Mouse (Mus musculus) kidney, postnatal 4 days (tissue): ENCODE results near the gene Cbx8.

Source experiments
- DNase-seq, 2 experiments: peaks; one replicate each; pipeline ENCODE4 v3.0.0; 2021; ENCODE audit warnings: mixed read lengths in 2 of 2

Gene Cbx8

DNA sequence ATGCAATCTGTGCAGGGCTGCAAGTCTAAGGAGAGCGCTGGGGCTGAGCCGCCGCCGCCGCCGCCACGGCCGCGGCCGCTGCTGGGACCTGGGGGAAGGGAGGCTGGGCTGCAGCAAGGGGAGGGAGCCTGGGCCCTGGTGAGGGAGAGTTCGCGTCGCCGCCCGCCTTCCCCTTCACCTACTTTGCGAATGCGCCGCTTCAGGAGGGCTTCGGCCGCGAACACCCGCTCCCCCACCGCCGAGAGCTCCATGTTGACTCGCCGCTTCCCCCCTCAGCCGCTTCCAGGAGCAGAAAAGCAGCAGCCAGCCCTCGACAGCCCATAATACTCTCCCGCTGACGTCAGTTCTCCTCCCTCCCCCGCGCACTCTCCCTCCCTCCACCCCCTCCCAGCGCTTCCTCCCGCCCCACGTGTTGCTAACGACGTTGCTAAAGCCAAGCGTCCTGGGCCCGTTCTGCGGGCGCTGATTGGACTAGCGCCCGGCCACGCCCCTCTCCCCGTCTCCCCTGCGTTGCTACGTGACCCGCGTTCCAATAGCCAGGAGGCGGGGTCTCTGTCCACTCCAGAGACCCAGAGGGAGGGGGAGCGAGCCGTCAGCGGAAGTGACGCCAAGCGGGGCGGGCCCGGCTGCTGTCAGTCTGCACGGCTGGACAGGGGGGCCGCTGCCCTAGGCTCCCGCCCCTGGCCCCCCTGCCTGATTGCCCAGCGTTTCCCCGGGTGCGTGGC lies at the start of gene Cbx8:
Gene Cbx8, minus strand, starts transcription at position 370 of the 725 bp plus-strand sequence.
- peak; percentile 99 to 100 for DNase-seq

GRCm38 (mm10) chr11:119090076-119090960 lies 49.5 kb upstream of the Cbx8 start:
- peak; percentile 46 to 59 for DNase-seq

DNA sequence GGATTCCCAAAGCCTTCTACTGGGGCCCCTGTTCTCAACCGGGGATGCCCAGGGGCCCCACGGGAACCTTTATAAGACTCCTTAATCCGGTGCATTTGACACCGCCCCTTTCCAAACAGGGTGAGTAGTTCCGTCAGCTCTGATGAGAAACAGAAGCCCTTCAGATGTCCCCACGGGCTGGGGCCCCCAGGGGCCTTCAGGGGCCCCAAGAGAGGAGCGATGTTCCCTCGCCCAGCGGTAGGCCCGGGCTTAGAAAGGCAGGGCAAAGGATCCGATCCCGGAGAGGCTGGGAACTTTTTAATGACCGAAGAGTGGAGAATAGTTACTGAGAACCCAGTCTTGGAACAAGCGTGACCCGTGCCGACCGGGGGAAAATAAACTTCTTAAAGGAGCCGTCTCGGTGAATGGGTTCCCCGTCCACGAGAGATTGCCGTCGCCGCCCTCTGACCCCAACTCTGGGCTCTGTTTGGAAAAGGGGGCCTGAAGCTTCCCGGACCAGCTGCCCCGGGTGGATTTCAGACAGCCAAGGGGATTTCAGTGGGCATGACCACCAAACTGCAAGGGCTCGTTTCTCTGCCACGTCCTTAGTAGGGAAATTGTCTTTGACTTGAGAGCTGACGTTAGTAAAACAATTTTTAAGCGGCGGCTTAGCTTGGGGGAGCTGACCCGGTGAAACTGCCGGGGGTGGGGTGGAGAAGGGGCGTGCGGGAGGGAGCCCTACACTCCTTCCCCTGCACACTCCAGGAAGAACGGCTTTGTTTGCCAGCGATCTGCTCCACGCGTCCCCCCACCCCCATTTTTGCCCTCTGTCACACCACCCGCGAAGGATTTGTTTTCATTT lies 48.7 kb upstream of the Cbx8 start:
- peak; percentile 38 to 50 for DNase-seq

DNA sequence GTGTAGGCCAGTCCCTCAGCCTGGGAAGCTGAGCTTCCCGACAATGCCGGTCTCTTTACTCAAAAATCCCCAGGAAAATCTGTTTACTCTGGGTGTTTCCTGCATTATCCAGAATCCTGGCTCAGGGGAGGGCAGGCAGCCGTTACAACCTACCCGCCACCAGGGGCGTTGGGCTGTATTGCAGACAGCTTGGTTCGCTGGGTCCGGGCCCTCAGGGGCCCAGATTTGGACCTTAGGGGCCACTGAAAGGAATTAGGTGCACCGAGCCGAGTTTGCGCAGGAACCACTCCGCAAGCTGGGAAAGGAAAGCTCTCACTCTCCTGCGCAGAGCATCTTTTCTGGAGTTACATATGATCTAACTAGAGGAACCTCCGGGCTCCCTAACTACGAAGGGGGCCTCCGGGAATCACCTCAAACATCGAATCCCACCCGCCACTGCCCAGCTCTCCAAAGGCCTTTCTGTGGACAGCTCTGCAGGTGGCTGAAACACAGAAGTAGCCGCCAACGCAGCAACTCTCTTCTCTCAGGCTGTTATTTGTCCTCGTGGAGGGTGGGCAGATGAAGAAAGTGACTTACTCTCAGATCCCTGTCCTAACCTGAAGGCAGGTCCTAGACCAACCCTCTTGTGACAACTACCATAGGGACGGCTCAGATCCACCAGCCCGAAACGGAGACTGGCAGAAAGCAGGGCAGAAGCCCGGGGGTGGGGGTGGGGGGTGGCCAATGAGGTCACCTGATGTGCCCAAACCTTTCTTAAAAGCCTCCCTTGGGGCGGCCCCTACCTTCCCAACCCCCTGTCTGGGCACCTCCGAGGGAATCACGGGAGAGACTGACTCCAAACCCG lies 47.8 kb upstream of the Cbx8 start:
- peak; percentile 61 to 75 for DNase-seq

DNA sequence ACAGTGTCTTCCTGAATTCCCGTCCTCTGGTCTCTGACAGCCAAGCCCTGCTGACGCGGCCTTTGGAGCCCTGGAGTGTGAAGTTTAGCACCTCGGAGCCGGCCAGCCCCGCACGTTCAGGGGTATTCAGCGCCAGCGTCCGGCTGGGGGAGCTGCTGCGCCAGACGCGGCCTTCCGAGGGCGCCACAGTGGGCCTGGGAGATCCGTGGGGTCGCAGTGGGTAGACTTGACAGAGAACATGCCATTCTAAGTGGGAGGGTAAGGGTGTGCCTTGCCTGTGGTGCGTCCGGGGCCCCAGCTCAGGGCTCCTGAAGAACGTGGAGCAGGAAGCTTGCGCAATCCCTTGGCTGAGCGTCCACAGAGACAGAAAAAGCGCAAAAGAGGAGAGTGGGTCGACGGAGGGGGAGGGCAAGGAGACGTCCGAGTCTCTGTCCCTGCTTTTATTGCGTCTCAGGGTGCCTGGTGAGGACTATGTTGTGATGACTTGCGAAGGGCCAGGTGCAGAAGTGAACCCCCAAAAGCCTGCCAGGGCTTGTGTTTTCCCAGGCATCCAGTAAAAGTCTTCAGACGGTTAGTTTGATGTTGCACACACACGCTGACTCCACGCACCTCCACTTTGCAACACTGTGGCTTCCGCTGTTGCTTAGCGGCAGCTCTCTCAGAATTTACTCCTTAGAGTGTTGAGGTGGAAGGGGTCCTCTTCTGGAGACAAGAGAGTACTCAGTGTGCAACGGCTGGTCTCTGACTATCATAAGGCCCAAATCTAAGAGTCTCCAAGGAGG lies 46.7 kb upstream of the Cbx8 start:
- peak; percentile 48 to 62 for DNase-seq

GRCm38 (mm10) chr11:119086144-119086971 lies 45.6 kb upstream of the Cbx8 start, which contains the start of gene Cbx4:
TSS of gene Cbx4 (minus strand) at chr11:119086221.
- peak; percentile 94 to 97 for DNase-seq

DNA sequence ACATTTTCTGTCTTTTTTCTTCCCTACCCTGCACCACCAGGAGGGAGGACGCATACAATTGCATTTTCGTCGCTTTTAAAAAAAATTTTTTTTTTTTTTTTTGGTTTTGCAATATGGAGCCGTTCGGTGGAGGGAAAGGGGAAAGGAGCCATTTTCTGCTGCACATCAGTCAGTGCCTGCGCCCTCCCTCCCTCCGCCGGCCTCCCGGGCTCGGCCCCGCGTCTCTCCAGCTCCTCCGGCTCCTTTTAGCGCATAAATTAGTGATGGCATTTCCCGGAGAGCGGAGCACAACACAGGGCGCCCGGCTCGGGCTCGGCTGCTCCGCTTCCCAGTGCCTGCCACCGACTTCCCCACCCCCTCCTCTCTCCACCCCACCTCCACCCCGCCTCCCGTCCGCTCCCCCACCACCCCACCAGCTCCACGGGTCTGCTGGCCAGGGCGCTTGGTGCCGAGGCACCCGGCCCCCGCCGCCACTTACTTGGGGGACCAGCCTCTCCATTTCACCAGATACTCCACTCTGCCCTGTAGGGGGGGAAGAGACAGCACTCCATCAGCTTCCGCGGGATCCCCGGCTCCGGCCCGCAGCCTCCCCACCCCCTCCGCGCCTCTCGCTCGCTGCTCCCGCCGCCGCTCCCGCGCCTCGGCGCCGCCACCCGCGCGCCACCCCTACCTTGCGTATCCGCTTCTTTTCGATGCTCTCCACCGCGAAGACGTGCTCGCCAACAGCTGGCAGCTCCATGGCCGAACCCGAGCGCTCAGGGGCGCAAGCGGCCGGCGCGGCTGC lies 44.7 kb upstream of the Cbx8 start:
- peak; percentile 77 to 87 for DNase-seq

DNA sequence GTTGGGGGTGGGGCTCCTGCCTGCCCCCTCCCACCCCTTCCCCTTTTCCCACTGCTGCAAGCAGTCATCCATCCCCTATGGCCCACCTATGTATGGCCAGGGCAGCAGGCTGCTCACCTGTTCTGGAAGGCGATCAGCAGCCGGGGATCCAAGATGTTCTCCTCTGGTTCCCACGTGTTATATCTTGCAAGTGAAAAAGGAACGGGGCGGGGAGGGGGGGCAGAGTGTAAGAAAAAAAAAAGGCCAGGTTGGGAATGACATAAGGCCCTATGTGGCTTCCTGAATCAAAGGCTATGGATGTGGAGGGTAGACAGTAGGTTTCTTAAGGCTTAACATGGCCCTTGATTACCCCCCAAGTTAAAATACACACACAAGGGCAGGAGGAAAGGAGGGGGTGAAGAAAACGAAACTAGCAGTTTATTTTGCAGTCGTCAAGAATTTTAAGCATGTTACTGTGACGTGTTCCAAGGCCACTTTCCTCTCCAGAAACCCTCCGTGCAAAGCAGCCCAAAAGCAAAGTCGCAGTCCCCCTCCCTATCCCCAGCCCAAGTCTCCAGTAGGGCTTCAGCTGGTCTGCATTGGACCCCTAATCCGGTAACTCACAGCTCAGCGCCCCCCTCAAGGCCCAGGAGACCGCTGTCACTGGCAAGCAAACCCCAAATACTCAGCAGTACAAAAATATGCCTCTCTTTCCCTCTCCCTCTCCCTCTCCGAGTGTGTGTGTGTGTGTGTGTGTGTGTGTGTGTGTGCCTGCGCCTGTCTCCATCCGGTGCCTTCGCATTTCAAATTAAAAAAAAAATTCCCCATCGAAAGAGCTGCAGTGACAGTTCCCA lies 43.9 kb upstream of the Cbx8 start:
- DNase-seq = peak; percentile 64 to 73

GRCm38 (mm10) chr11:119083724-119084445 lies 43.1 kb upstream of the Cbx8 start:
- DNase-seq = peak; percentile 62 to 74

DNA sequence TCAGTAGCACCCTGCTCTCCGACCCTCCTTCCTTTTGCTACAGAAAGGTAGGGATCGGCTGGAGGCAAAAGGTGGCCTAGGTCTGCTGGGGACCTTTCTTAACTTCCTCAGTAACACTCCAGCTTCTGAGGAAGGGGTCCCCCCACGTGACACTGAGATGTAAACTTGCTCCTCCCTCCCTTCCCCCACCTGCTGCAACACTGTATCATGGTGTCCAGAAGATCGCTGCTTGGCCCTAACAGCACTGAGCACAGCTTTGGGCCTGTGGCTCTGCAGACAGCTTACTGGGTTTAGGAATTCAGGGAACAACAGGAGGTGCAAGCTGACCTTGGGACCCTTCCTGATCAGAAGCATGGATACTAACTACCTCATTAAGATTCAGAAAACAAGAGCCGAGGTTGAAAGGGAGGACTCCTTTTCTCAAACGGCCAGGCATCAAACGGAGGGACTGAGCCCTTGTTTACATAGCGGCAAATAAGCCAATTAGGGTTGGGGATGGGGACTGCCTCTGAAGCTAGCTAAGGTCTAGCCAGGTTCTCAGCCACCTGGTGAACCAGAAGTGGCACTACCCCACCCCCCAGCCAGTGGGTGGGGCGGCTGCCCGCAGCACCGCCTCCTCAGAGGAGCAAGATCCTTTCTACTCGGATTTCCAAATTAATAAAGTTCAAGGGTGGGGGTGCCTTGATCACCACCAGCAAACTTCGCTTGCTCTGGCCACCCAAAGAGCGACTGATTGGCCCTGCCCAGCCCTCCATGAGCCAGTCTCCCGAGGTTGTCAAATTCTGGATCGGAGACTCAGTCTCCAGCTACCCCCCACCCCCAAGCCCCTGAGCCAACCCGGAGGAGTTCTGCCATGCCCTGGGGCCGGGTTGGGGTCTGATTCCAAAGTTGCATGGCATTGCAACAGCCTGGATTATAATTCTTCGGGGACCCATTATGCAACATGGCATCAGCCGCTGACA lies 42.1 kb upstream of the Cbx8 start:
- DNase-seq = peak; percentile 17 to 46

- DNase-seq = peak; percentile 66
Observed at GRCm38 (mm10) chr11:119081839-119082637, 41.3 kb upstream of the Cbx8 start.

- no peak for DNase-seq
Observed at GRCm38 (mm10) chr11:119081148-119081838, 40.5 kb upstream of the Cbx8 start.

GRCm38 (mm10) chr11:119080461-119081147 lies 39.8 kb upstream of the Cbx8 start:
- DNase-seq = no peak

DNA sequence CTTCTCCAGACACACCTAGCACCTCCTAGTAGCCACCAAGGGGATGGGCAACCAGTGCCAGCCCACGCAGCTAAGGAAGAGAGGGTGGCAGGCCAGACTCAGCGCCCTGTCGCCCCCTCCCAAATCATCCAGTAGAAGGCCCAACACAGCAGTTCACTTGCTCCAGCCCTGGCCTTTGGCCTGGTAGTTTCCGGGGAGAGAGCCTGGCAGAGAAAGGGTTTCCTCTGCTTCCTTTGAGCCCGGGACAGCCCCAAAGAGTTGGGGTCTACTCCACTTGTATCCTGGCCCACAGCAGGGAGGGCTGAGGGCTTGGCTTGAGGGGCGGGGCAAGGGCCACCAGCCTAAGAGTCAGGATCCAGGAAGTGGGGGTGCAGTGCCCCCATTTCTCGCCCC lies 38.7 kb upstream of the Cbx8 start:
- DNase-seq = no peak
